Mouse (Mus musculus) monocyte, adult 5-6 weeks (primary cell): ENCODE measurements around the gene Ipo13. TPM values are rescaled to one million over a fixed set of nuclear protein-coding genes. Genes with fewer than 3 reads are reported as not detected.

Experiments
- ATAC-seq: fragments of 153-309, 156-312 bp; replicated peaks from 2 replicates; pipeline ENCODE4 v1.8.0; 2017; ENCODE audit warnings: mild to moderate bottlenecking; ENCODE audit not compliant: low TSS enrichment, insufficient number of reproducible peaks, severe bottlenecking, poor library complexity, low FRiP score
- total RNA-seq: library from RNA; stranded (forward); fragments of 200-1000, 200-491, 200-594 nt; gene quantifications from 3 replicates; pipeline ENCODE4 v1.2.3, GENCODE M21; 2017

The Ipo13 gene
- total RNA-seq, 1 experiment from 2014 or later: 7.5 TPM

- no peak for ATAC-seq
Observed at GRCm38 (mm10) chr4:117917402-117917801, 2.6 kb upstream of the Ipo13 start.

GRCm38 (mm10) chr4:117916386-117916785, 1.6 kb upstream of the Ipo13 start:
- no peak for ATAC-seq

GRCm38 (mm10) chr4:117915489-117916105, 798 bp upstream of the Ipo13 start:
- ATAC-seq: no peak

- ATAC-seq: no peak
Observed at GRCm38 (mm10) chr4:117914031-117914430, 768 bp downstream of the Ipo13 start.

- ATAC-seq: no peak
Observed at GRCm38 (mm10) chr4:117913421-117913820, 1.4 kb downstream of the Ipo13 start.

GRCm38 (mm10) chr4:117912685-117913273, 2.0 kb downstream of the Ipo13 start:
- no peak for ATAC-seq

GRCm38 (mm10) chr4:117912131-117912561, 2.7 kb downstream of the Ipo13 start:
- ATAC-seq: no peak

GRCm38 (mm10) chr4:117908834-117909453, 5.9 kb downstream of the Ipo13 start:
- ATAC-seq: no peak

- no peak for ATAC-seq
Observed at GRCm38 (mm10) chr4:117906196-117906595, 8.6 kb downstream of the Ipo13 start.

- no peak for ATAC-seq
Observed at GRCm38 (mm10) chr4:117904761-117905160, 10.0 kb downstream of the Ipo13 start.

GRCm38 (mm10) chr4:117904094-117904493, 10.7 kb downstream of the Ipo13 start:
- ATAC-seq: no peak

GRCm38 (mm10) chr4:117898111-117898510, 16.7 kb downstream of the Ipo13 start:
- no peak for ATAC-seq

- no peak for ATAC-seq
Observed at GRCm38 (mm10) chr4:117896031-117896430, 18.8 kb downstream of the Ipo13 start.

- ATAC-seq: no peak
Observed at GRCm38 (mm10) chr4:117895339-117895738, 19.5 kb downstream of the Ipo13 start.

- no peak for ATAC-seq
Observed at GRCm38 (mm10) chr4:117894601-117895000, 20.2 kb downstream of the Ipo13 start.

- no peak for ATAC-seq
Observed at GRCm38 (mm10) chr4:117893376-117893775, 21.4 kb downstream of the Ipo13 start.

- ATAC-seq: peak; percentile 90
Observed at GRCm38 (mm10) chr4:117891738-117892161, 23.0 kb downstream of the Ipo13 start, which contains the start of gene Dph2. Gene Dph2 (minus strand): TSS chr4:117892032.

GRCm38 (mm10) chr4:117890750-117891149, 24.0 kb downstream of the Ipo13 start:
- ATAC-seq: no peak

GRCm38 (mm10) chr4:117890031-117890430, 24.8 kb downstream of the Ipo13 start:
- no peak for ATAC-seq

- ATAC-seq: no peak
Observed at GRCm38 (mm10) chr4:117889471-117889870, 25.3 kb downstream of the Ipo13 start.
